Mouse (Mus musculus) testis, adult 2 months (tissue): ENCODE results near the gene Lce3e.

ENCODE experiments used
- CTCF ChIP-seq: fragments of 200-500 bp; IDR thresholded peaks from 2 replicates; pipeline ENCODE4 v1.5.1; 2012; ENCODE audit warnings: low read depth, mild to moderate bottlenecking, inconsistent platforms, low read length, moderate library complexity; ENCODE audit not compliant: control insufficient read depth, insufficient read depth, insufficient replicate concordance
- POLR2A ChIP-seq: fragments of 200-500 bp; IDR thresholded peaks from 2 replicates; pipeline ENCODE4 v1.6.1; 2012; ENCODE audit warnings: low read depth, mild to moderate bottlenecking, inconsistent platforms, low read length, moderate library complexity; ENCODE audit not compliant: control insufficient read depth

GRCm38 (mm10) chr3:93014871-93015270 is 48.0 kb downstream of the Lce3e start:
- TF ChIP-seq POLR2A (no peak), CTCF (no peak)
